Mouse (Mus musculus): ENCODE results near the gene Heyl. TPM values are rescaled to one million over a fixed set of nuclear protein-coding genes. Genes with fewer than 3 reads are reported as not detected.
"Not testable (repeated sequence)": the region's sequence is repeated elsewhere in the genome, so short reads cannot be mapped to it uniquely, and the experiment has no call there.

The Heyl gene
- polyA plus RNA-seq, 1 experiment from 2014 or later, result 7.7 TPM

- Histone ChIP-seq H3K4me2 (no peak overlapping the region), H3K27me3 (ENCODE audit: control insufficient read depth, insufficient read depth, low read length) (no peaks in the 10 kb centered on the region), H3K4me3 (ENCODE audit: low read depth, low read length) (no peak overlapping the region), H3K4me1 (ENCODE audit: control insufficient read depth, insufficient read depth, low read length) (peaks cover 19% of the 10 kb centered on the region), H3K36me3 (ENCODE audit: control insufficient read depth, insufficient read depth, low read length) (peaks cover 39% of the 10 kb centered on the region), H3K27ac (ENCODE audit: low read depth, low read length) (no peak overlapping the region), H3K9ac (ENCODE audit: low read length) (no peak overlapping the region), H3K9me3 (ENCODE audit: control insufficient read depth, low read length) (no peaks in the 10 kb centered on the region)
- DNase-seq (ENCODE audit: low spot score, missing footprints) (no peak), ATAC-seq (ENCODE audit: low FRiP score) (no peak)
- WGBS, result 88% methylated on average over 12 of the region's 12 CpGs
Measured at GRCm38 (mm10) chr4:123289038-123289437, 55.7 kb downstream of the Heyl start.

DNA sequence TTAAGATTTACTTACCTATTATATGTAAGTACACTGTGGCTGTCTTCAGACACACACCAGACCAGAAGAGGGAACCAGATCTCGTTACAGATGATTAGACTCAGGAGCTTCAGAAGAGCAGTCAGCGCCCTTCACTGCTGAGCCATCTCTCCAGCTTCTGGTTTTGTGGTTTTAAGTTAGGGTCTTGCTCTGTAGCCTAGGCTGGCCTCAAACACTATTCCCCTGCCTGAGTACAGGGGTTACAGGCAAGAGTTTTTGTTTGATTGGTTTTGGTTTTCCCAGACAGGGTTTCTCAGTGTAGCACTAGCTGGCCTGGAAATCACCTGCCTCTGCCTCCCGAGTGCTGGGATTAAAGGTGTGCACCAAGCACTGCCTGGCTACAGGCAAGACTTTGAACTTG, 59.0 kb downstream of the Heyl start:
- H3K4me2 ChIP-seq, result no peak overlapping the region
- no peak for DNase-seq (ENCODE audit: low spot score, missing footprints)
- peaks cover 59% of the 10 kb centered on the region for H3K36me3 ChIP-seq (ENCODE audit: control insufficient read depth, insufficient read depth, low read length)
- no peak overlapping the region for H3K9ac ChIP-seq (ENCODE audit: low read length)
- H3K27me3 ChIP-seq (ENCODE audit: control insufficient read depth, insufficient read depth, low read length), result no peaks in the 10 kb centered on the region
- ATAC-seq (ENCODE audit: low FRiP score), result no peak
- no peaks in the 10 kb centered on the region for H3K4me1 ChIP-seq (ENCODE audit: control insufficient read depth, insufficient read depth, low read length)
- H3K9me3 ChIP-seq (ENCODE audit: control insufficient read depth, low read length), result no peaks in the 10 kb centered on the region
- 95% methylated on average over 3 of the region's 3 CpGs for WGBS
- no peak overlapping the region for H3K4me3 ChIP-seq (ENCODE audit: low read depth, low read length)
- no peak overlapping the region for H3K27ac ChIP-seq (ENCODE audit: low read depth, low read length)

DNA sequence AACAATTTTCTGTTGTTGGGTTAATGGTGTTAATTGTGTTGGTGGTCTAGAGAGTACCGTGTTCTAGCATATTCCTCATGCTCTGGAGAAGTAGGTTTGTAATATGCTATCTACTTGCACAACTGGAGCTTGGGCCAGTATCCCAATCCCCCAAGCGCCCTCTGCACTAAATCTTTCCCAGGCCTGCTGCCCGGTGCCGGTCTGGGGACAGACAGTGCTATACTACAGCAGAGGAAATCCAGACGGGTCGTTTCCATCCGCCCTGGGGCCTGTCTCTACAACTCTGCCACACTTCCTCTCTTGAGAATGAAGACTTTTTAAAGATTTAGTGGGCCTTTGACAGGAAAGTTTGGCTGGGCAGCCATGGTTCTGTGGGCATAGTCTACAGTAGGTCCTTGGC, 59.6 kb downstream of the Heyl start:
- Histone ChIP-seq H3K9me3 (ENCODE audit: control insufficient read depth, low read length) (no peaks in the 10 kb centered on the region), H3K4me3 (ENCODE audit: low read depth, low read length) (no peak overlapping the region), H3K9ac (ENCODE audit: low read length) (no peak overlapping the region), H3K4me2 (no peak overlapping the region), H3K27ac (ENCODE audit: low read depth, low read length) (no peak overlapping the region), H3K27me3 (ENCODE audit: control insufficient read depth, insufficient read depth, low read length) (no peaks in the 10 kb centered on the region), H3K4me1 (ENCODE audit: control insufficient read depth, insufficient read depth, low read length) (no peaks in the 10 kb centered on the region), H3K36me3 (ENCODE audit: control insufficient read depth, insufficient read depth, low read length) (peaks cover 60% of the 10 kb centered on the region)
- DNase-seq (ENCODE audit: low spot score, missing footprints) (no peak), ATAC-seq (ENCODE audit: low FRiP score) (no peak)
- 94% methylated on average over 7 of the region's 7 CpGs for WGBS

DNA sequence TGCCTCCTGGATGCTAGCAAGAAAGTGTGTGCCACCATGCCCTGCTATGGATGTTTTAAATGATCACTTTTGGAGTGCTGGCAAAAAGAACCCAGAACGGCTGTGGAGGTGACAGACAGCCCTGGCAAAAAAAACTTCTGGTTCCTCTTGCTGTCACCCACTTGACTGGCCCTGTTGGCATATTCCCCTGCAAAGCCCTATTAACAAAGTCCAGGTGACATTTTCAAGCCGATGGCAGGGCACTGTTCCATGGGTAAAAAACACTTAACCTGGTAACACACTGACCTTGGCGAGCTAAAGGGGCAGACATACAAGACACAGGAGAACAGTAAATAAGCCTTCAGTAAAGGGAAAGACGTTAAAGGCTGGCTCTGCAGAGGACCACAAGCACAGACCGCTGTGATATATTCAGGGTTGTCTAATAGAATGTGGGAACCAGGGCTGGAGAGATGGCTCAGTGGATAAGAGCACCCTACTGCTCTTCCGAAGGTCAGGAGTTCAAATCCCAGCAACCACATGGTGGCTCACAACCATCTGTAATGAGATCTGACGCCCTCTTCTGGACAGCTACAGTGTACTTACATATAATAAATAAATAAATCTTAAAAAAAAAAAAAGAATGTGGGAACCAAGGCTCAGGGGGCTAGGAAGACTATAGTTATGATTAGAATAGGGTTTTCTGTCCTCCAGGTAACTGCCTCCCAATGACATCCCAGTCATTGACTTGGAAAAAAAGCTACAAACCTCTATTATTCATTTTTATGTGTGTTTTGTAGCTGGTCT, 60.5 kb downstream of the Heyl start:
- H3K4me2 ChIP-seq, result no peak overlapping the region
- no peak overlapping the region for H3K9ac ChIP-seq (ENCODE audit: low read length)
- H3K4me3 ChIP-seq (ENCODE audit: low read depth, low read length), result no peak overlapping the region
- no peaks in the 10 kb centered on the region for H3K27me3 ChIP-seq (ENCODE audit: control insufficient read depth, insufficient read depth, low read length)
- DNase-seq (ENCODE audit: low spot score, missing footprints) (no peak), ATAC-seq (ENCODE audit: low FRiP score) (no peak)
- H3K27ac ChIP-seq (ENCODE audit: low read depth, low read length), result no peak overlapping the region
- WGBS, result 85% methylated on average over 7 of the region's 7 CpGs
- H3K4me1 ChIP-seq (ENCODE audit: control insufficient read depth, insufficient read depth, low read length), result no peaks in the 10 kb centered on the region
- H3K9me3 ChIP-seq (ENCODE audit: control insufficient read depth, low read length), result no peaks in the 10 kb centered on the region
- peaks cover 58% of the 10 kb centered on the region for H3K36me3 ChIP-seq (ENCODE audit: control insufficient read depth, insufficient read depth, low read length)

- not testable (repeated sequence) for DNase-seq (ENCODE audit: low spot score, missing footprints); ATAC-seq (ENCODE audit: low FRiP score); H3K4me3 ChIP-seq (ENCODE audit: low read depth, low read length); H3K4me2 ChIP-seq; H3K9me3 ChIP-seq (ENCODE audit: control insufficient read depth, low read length); H3K4me1 ChIP-seq (ENCODE audit: control insufficient read depth, insufficient read depth, low read length); H3K27me3 ChIP-seq (ENCODE audit: control insufficient read depth, insufficient read depth, low read length); H3K9ac ChIP-seq (ENCODE audit: low read length); H3K27ac ChIP-seq (ENCODE audit: low read depth, low read length)
- peaks cover 57% of the 10 kb centered on the region for H3K36me3 ChIP-seq (ENCODE audit: control insufficient read depth, insufficient read depth, low read length)
- WGBS, result 93% methylated on average over 15 of the region's 15 CpGs
Measured at GRCm38 (mm10) chr4:123295026-123295425, 61.7 kb downstream of the Heyl start.

- H3K4me1 ChIP-seq (ENCODE audit: control insufficient read depth, insufficient read depth, low read length), result no peaks in the 10 kb centered on the region
- H3K27ac ChIP-seq (ENCODE audit: low read depth, low read length), result no peak overlapping the region
- WGBS, result 92% methylated on average over 20 of the region's 21 CpGs
- no peak overlapping the region for H3K4me2 ChIP-seq
- H3K9ac ChIP-seq (ENCODE audit: low read length), result no peak overlapping the region
- DNase-seq (ENCODE audit: low spot score, missing footprints), result no peak
- H3K4me3 ChIP-seq (ENCODE audit: low read depth, low read length), result no peak overlapping the region
- H3K27me3 ChIP-seq (ENCODE audit: control insufficient read depth, insufficient read depth, low read length), result no peaks in the 10 kb centered on the region
- no peaks in the 10 kb centered on the region for H3K9me3 ChIP-seq (ENCODE audit: control insufficient read depth, low read length)
- H3K36me3 ChIP-seq (ENCODE audit: control insufficient read depth, insufficient read depth, low read length), result peaks cover 56% of the 10 kb centered on the region
- no peak for ATAC-seq (ENCODE audit: low FRiP score)
Measured at GRCm38 (mm10) chr4:123295516-123296147, 62.3 kb downstream of the Heyl start.

DNA sequence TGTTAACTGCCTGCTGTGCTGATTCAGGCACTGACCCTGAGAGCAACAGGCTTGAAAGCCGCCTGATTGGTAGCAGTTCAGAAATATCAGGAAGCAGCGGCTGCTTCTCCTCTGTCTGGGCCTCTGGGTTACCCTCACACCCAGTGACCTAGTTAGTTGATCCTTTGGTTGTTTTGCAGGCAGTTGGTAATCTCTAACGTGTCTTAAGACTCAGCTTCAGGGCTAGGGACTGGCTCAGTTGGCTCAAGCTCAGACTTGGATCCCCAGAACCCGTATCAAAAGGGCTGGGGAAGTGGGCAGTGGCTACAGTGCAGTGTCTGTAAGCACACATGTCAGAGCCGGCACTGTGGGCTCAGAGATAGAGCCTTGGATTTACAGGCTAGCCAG, 62.8 kb downstream of the Heyl start:
- H3K9ac ChIP-seq (ENCODE audit: low read length), result no peak overlapping the region
- H3K4me1 ChIP-seq (ENCODE audit: control insufficient read depth, insufficient read depth, low read length), result no peaks in the 10 kb centered on the region
- no peak overlapping the region for H3K27ac ChIP-seq (ENCODE audit: low read depth, low read length)
- H3K27me3 ChIP-seq (ENCODE audit: control insufficient read depth, insufficient read depth, low read length), result no peaks in the 10 kb centered on the region
- WGBS, result 88% methylated on average over 5 of the region's 5 CpGs
- no peak overlapping the region for H3K4me3 ChIP-seq (ENCODE audit: low read depth, low read length)
- peaks cover 51% of the 10 kb centered on the region for H3K36me3 ChIP-seq (ENCODE audit: control insufficient read depth, insufficient read depth, low read length)
- ATAC-seq (ENCODE audit: low FRiP score), result no peak
- no peak for DNase-seq (ENCODE audit: low spot score, missing footprints)
- no peak overlapping the region for H3K4me2 ChIP-seq
- no peaks in the 10 kb centered on the region for H3K9me3 ChIP-seq (ENCODE audit: control insufficient read depth, low read length)

GRCm38 (mm10) chr4:123297195-123297960, 64.0 kb downstream of the Heyl start:
- H3K4me1 ChIP-seq (ENCODE audit: control insufficient read depth, insufficient read depth, low read length), result no peaks in the 10 kb centered on the region
- H3K4me2 ChIP-seq, result no peak overlapping the region
- no peak for ATAC-seq (ENCODE audit: low FRiP score)
- no peak overlapping the region for H3K27ac ChIP-seq (ENCODE audit: low read depth, low read length)
- no peak overlapping the region for H3K9ac ChIP-seq (ENCODE audit: low read length)
- H3K4me3 ChIP-seq (ENCODE audit: low read depth, low read length), result no peak overlapping the region
- no peak for DNase-seq (ENCODE audit: low spot score, missing footprints)
- H3K9me3 ChIP-seq (ENCODE audit: control insufficient read depth, low read length), result no peaks in the 10 kb centered on the region
- no peaks in the 10 kb centered on the region for H3K27me3 ChIP-seq (ENCODE audit: control insufficient read depth, insufficient read depth, low read length)
- WGBS, result 92% methylated on average over 22 of the region's 22 CpGs
- peaks cover 46% of the 10 kb centered on the region for H3K36me3 ChIP-seq (ENCODE audit: control insufficient read depth, insufficient read depth, low read length)

DNA sequence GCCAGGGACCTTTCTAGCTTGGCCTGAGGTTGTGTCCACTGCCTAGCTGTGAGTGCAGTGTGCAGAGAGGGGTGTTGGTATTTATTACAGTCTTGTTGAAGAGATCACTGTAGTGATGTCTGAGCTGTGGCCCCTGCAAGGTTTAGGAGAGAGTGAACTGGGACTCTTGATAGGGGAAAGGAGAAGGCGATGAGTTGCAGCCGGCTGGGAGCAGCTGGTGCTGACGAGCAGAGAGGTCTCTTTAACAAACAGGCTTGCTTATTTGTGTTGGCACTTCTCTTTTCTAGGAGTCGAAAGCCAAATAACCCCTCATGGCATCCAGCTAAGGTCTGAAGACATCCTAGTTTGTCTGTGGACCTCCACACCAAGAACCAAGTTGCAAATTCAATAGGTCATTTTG, 64.9 kb downstream of the Heyl start:
- H3K4me3 ChIP-seq (ENCODE audit: low read depth, low read length), result no peak overlapping the region
- peaks cover 45% of the 10 kb centered on the region for H3K36me3 ChIP-seq (ENCODE audit: control insufficient read depth, insufficient read depth, low read length)
- 92% methylated on average over 4 of the region's 4 CpGs for WGBS
- DNase-seq (ENCODE audit: low spot score, missing footprints) (no peak), ATAC-seq (ENCODE audit: low FRiP score) (no peak)
- no peaks in the 10 kb centered on the region for H3K4me1 ChIP-seq (ENCODE audit: control insufficient read depth, insufficient read depth, low read length)
- H3K27me3 ChIP-seq (ENCODE audit: control insufficient read depth, insufficient read depth, low read length), result no peaks in the 10 kb centered on the region
- H3K9me3 ChIP-seq (ENCODE audit: control insufficient read depth, low read length), result no peaks in the 10 kb centered on the region
- H3K27ac ChIP-seq (ENCODE audit: low read depth, low read length), result no peak overlapping the region
- H3K4me2 ChIP-seq, result no peak overlapping the region
- H3K9ac ChIP-seq (ENCODE audit: low read length), result no peak overlapping the region
